ENCODE assay signal across 8 mouse cellular contexts in genomic region chr14:25229569-25229968, GRCm38 (mm10).
DNase-seq lines count a peak whose midpoint lies in the region; ATAC-seq and TF ChIP-seq lines count a peak whose summit lies in the region.

No protein-coding gene starts in this region.

- no peak for TF ChIP-seq CTCF in lung, embryonic 14.5 days (IDR thresholded peaks at IDR 0.05; ENCODE audit: low read depth)
- TF ChIP-seq CTCF in lung, adult 2 months (IDR thresholded peaks at IDR 0.05; ENCODE audit: insufficient read depth, low read length), result no peak

- WGBS in lung, embryonic 14.5 days, result 14% methylated on average over 6 of the region's 6 CpGs
- 46% methylated on average over 6 of the region's 6 CpGs for WGBS in lung, adult 2 months
- 51% methylated on average over 6 of the region's 6 CpGs for whole genome bisulfite sequencing in embryonic facial prominence, embryonic 10.5 days
- 47% methylated on average over 6 of the region's 6 CpGs for WGBS in heart, embryonic 11.5 days (ENCODE audit: insufficient replicate concordance)

- no peaks in the 10 kb centered on the region for H3K36me3 ChIP-seq in lung, embryonic 14.5 days (ENCODE audit: insufficient read depth)
- no peaks in the 10 kb centered on the region for H3K36me3 ChIP-seq in embryonic facial prominence, embryonic 10.5 days (replicated peaks)
- H3K36me3 ChIP-seq in heart, embryonic 11.5 days (ENCODE audit: control insufficient read depth, insufficient read depth, low read length), result no peaks in the 10 kb centered on the region

- no peak overlapping the region for H3K4me2 ChIP-seq in lung, embryonic 14.5 days
- H3K4me2 ChIP-seq in heart, embryonic 11.5 days, result no peak overlapping the region

- no peaks in the 10 kb centered on the region for H3K9me3 ChIP-seq in lung, embryonic 14.5 days (ENCODE audit: low read depth, low read length)
- H3K9me3 ChIP-seq in embryonic facial prominence, embryonic 10.5 days, result no peaks in the 10 kb centered on the region
- no peaks in the 10 kb centered on the region for H3K9me3 ChIP-seq in heart, embryonic 11.5 days (replicated peaks; ENCODE audit: control insufficient read depth, low read length)

- no peak overlapping the region for H3K9ac ChIP-seq in lung, embryonic 14.5 days
- H3K9ac ChIP-seq in heart, embryonic 11.5 days (ENCODE audit: low read depth, low read length), result no peak overlapping the region

- peak overlapping the region; percentile 65 for H3K27ac ChIP-seq in lung, embryonic 14.5 days (ENCODE audit: low read depth)
- peak overlapping the region; percentile 89 for H3K27ac ChIP-seq in embryonic facial prominence, embryonic 10.5 days (replicated peaks)
- 0 out of 2 replicates have a peak overlapping the region, but pooled peaks have one; percentile 15 for H3K27ac ChIP-seq in heart, embryonic 11.5 days (ENCODE audit: low read depth, low read length)

- DNase-seq in lung, embryonic 14.5 days, result peak; percentile 75
- no peak for DNase-seq in lung, adult 2 months
- no peak for DNase-seq in embryonic facial prominence, embryonic 10.5 days (ENCODE audit: low spot score)
- DNase-seq in lung, postnatal 4 days, result peak; percentile 37 to 63
- DNase-seq in ovary, postnatal 14 days (ENCODE audit: low spot score), result no peak
- no peak for DNase-seq in layer of hippocampus, adult 9-11 months

- no peak overlapping the region for H3K4me3 ChIP-seq in lung, embryonic 14.5 days (ENCODE audit: low read depth, low read length)
- no peak overlapping the region for H3K4me3 ChIP-seq in lung, adult 2 months (replicated peaks; ENCODE audit: extremely low read depth, low read depth, low read length)
- H3K4me3 ChIP-seq in embryonic facial prominence, embryonic 10.5 days, result no peak overlapping the region
- no peak overlapping the region for H3K4me3 ChIP-seq in heart, embryonic 11.5 days (ENCODE audit: low read depth, low read length)

- no peak for TF ChIP-seq POLR2A in lung, adult 2 months (IDR thresholded peaks at IDR 0.05; ENCODE audit: borderline replicate concordance, extremely low read depth, low read depth, low read length)

- H3K27me3 ChIP-seq in lung, embryonic 14.5 days (ENCODE audit: insufficient read depth, low read length), result no peaks in the 10 kb centered on the region
- H3K27me3 ChIP-seq in embryonic facial prominence, embryonic 10.5 days (replicated peaks; ENCODE audit: low read depth, poor library complexity, severe bottlenecking), result no peaks in the 10 kb centered on the region; the same call in 1 of the 2 replicates
- H3K27me3 ChIP-seq in heart, embryonic 11.5 days (ENCODE audit: control insufficient read depth, insufficient read depth, low read length), result no peaks in the 10 kb centered on the region

- H3K4me1 ChIP-seq in lung, embryonic 14.5 days (ENCODE audit: insufficient read depth), result peaks cover 45% of the 10 kb centered on the region
- H3K4me1 ChIP-seq in lung, adult 2 months (ENCODE audit: control insufficient read depth, insufficient read depth, low read length), result peaks cover 4% of the 10 kb centered on the region
- peaks cover 75% of the 10 kb centered on the region for H3K4me1 ChIP-seq in embryonic facial prominence, embryonic 10.5 days
- H3K4me1 ChIP-seq in heart, embryonic 11.5 days (ENCODE audit: control insufficient read depth, insufficient read depth, low read length), result peaks cover 37% of the 10 kb centered on the region

- ATAC-seq in lung, embryonic 14.5 days (ENCODE audit: insufficient read depth), result no peak
- no peak for ATAC-seq in heart, embryonic 11.5 days (replicated peaks; ENCODE audit: insufficient number of reproducible peaks, low FRiP score, low TSS enrichment)
- no peak for ATAC-seq in frontal cortex, adult (ENCODE audit: low TSS enrichment)

Comparison
In these comparisons a context has a peak if more than half of its experiments do, and no peak if none do; other contexts are left out.
1. DNase-seq: peak in lung, embryonic 14.5 days (single experiment) and lung, postnatal 4 days (2 of 2); none in lung, adult 2 months (single experiment), embryonic facial prominence, embryonic 10.5 days (single experiment), ovary, postnatal 14 days (single experiment) and layer of hippocampus, adult 9-11 months (single experiment).
2. H3K27ac ChIP-seq: peak in every context shown above with its lines; median percentile 89 in embryonic facial prominence, embryonic 10.5 days; 65 in lung, embryonic 14.5 days; 15 in heart, embryonic 11.5 days.